Mouse (Mus musculus) limb, embryonic 13.5 days (tissue): ENCODE data around the gene Ankrd63. TPM values are rescaled to one million over a fixed set of nuclear protein-coding genes. Genes with fewer than 3 reads are reported as not detected.

ENCODE experiments used
- ATAC-seq: fragments of 200-750 bp; cut with Nextera tagmentation; 2 replicates; pipeline ENCODE4 v1.8.0; 2017; ENCODE audit warnings: low read depth, moderate number of reproducible peaks, moderate TSS enrichment; ENCODE audit not compliant: low FRiP score
- H3K27ac ChIP-seq: fragments of 300-500 bp; sonication (generic); 2 replicates; pipeline ENCODE4 v1.5.1; 2015; ENCODE audit warnings: inconsistent platforms, mild to moderate bottlenecking, moderate library complexity
- H3K27me3 ChIP-seq: fragments of 300-500 bp; sonication (generic); 2 replicates; pipeline ENCODE4 v1.6.1; 2015; ENCODE audit warnings: mild to moderate bottlenecking, inconsistent platforms
- H3K36me3 ChIP-seq: fragments of 300-500 bp; sonication (generic); 2 replicates; pipeline ENCODE4 v1.6.1; 2015; ENCODE audit warnings: inconsistent platforms, mild to moderate bottlenecking, moderate library complexity
- H3K4me1 ChIP-seq: fragments of 300-500 bp; sonication (generic); 2 replicates; pipeline ENCODE4 v1.6.1; 2015; ENCODE audit warnings: inconsistent platforms
- H3K4me2 ChIP-seq: fragments of 300-500 bp; sonication (generic); replicated peaks from 2 replicates; pipeline ENCODE4 v1.6.1; 2015; ENCODE audit warnings: inconsistent platforms, mild to moderate bottlenecking, moderate library complexity
- H3K4me3 ChIP-seq: fragments of 300-500 bp; sonication (generic); 2 replicates; pipeline ENCODE4 v1.5.1; 2015; ENCODE audit warnings: moderate library complexity, mild to moderate bottlenecking, inconsistent platforms
- H3K9ac ChIP-seq: fragments of 300-500 bp; sonication (generic); 2 replicates; pipeline ENCODE4 v1.6.1; 2015; ENCODE audit warnings: mild to moderate bottlenecking, inconsistent platforms
- H3K9me3 ChIP-seq: fragments of 300-500 bp; sonication (generic); 2 replicates; pipeline ENCODE4 v1.6.1; 2016; ENCODE audit warnings: inconsistent platforms
- WGBS: fragments of 180-500 bp; shearing (Covaris S2); methylation state at CpG from one replicate; pipeline ENCODE4 v1.1.7; 2015; 5-methylcytosine and 5-hydroxymethylcytosine counted together
- polyA plus RNA-seq: library from polyadenylated mRNA; unstranded; fragments of >200 nt; fragmentation: Nextera tagmentation; extraction: Ambion mirVana; gene quantifications from 2 replicates; pipeline ENCODE4 v1.2.1, GENCODE M21; 2015

The Ankrd63 gene
- polyA plus RNA-seq, 1 experiment from 2014 or later, result 0.05 TPM

DNA sequence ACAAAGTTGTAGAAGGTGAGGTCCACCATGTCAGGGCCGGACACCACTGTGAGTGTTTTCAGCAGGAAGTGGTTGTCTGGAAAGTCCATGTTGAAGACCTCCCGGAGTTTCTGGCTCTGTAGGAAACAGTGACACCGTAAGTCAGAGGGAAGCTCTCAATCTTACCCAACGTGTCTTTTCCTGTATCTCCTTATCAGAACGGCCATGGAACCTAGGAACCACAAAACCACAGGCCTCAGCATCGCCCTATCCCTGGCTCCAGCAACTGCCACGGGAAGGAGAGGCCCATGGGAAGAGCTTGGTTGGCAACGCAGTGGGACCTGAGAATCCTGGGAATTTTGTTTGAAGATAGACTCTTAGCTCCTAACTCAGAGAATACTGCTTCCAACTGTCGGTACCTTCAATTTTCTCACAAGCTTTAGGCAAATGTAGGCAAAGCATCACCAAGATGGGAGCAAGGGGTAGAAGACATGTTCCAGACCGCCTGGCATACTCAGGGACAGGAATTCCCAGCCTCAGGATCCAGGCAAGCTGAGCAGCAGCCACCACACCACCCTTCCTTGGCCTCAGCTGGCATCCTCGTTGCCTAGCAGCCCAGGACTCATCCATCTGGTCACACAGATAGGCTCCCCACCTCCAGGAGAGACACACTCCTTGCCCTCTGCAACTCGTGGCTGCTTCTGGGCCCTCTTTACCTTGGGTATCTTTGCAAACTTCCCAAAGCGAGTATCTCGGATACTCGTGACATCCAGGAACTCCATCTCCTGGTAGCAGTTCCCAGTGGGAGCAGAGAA, 20.1 kb upstream of the Ankrd63 start:
- ATAC-seq, result no peak
- 82% methylated on average over 15 of the region's 15 CpGs for WGBS

DNA sequence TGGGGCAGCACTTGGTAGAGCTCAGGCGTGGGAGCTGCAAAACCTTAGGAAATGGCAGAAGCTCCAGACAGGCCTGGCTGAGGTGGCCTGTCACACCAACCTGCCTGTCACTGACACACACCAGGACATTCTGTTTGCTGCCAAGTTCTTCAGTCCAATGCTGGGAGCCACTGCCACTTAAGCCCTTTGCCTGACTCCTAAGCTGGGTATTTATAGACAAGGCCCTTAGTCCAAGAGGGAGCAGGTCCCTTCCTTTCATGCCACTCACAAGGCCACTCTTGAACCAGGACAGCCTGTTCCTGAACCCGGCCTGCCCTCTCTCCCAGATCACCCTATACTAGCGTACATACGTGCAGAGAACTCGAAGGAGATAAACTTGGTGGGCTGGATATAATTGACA, 12.9 kb upstream of the Ankrd63 start:
- no peaks in the 10 kb centered on the region; the same call in 1 of the 2 replicates for H3K4me1 ChIP-seq
- H3K9ac ChIP-seq, result no peak overlapping the region
- no peak overlapping the region for H3K4me2 ChIP-seq
- no peak for ATAC-seq
- H3K36me3 ChIP-seq, result no peaks in the 10 kb centered on the region
- peaks cover 55% of the 10 kb centered on the region for H3K27me3 ChIP-seq
- no peak overlapping the region for H3K27ac ChIP-seq
- WGBS, result 79% methylated on average over 5 of the region's 5 CpGs
- H3K9me3 ChIP-seq, result no peaks in the 10 kb centered on the region
- H3K4me3 ChIP-seq, result no peak overlapping the region

More for the DNA sequence above, 20.1 kb upstream of the Ankrd63 start:
- no peak overlapping the region for H3K27ac ChIP-seq
- no peak overlapping the region for H3K4me2 ChIP-seq
- H3K4me3 ChIP-seq, result no peak overlapping the region
- no peaks in the 10 kb centered on the region for H3K36me3 ChIP-seq
- H3K9ac ChIP-seq, result no peak overlapping the region
- H3K4me1 ChIP-seq, result peaks cover 18% of the 10 kb centered on the region
- H3K9me3 ChIP-seq, result no peaks in the 10 kb centered on the region
- peaks cover 48% of the 10 kb centered on the region for H3K27me3 ChIP-seq

DNA sequence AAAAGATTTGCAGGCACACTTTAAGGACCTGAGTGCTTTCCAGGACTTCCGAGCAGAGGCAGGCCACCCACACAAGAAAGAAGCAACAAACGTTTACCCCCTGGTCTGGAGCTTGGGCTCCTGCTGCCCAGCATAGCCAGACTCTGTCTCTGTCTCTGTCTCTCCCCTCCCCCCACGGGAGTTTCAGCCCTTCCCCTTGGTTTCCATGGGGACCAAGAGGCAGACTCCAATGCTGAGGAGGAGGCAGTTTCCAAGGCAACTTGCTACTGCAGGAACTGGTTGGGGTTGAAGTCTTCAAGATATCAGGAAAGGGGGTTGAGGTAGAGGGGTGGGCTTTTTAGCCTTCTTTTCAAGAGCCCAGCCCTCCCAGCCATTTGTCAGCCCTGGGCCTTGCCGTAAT, 10.5 kb upstream of the Ankrd63 start:
- no peak for ATAC-seq
- Histone ChIP-seq H3K36me3 (no peaks in the 10 kb centered on the region), H3K9me3 (no peaks in the 10 kb centered on the region), H3K27ac (no peak overlapping the region), H3K4me2 (no peak overlapping the region), H3K27me3 (peaks cover 72% of the 10 kb centered on the region), H3K9ac (no peak overlapping the region), H3K4me3 (no peak overlapping the region), H3K4me1 (peaks cover 13% of the 10 kb centered on the region)
- WGBS, result 38% methylated on average over 4 of the region's 4 CpGs

DNA sequence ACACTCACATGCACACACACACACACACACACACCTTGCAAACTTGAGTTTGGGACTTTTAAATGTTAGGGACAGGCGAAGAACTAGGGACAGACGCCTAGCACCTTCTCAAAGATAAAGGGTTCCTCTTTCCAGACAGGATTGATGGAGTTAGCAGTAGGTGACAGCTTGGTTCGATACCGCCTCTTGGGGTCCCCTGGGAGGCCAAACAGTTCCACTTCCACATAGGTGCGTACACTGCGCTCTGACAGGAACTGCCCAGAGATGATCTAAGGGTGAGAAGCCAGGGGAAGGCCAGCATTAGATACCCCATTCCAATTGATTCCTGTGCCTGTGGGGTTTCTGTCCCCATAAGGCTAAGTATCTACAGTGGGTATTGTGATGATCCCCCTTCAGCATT, 9.9 kb upstream of the Ankrd63 start:
- Histone ChIP-seq H3K27ac (no peak overlapping the region), H3K27me3 (peaks cover 72% of the 10 kb centered on the region), H3K9ac (no peak overlapping the region), H3K9me3 (no peaks in the 10 kb centered on the region), H3K4me3 (no peak overlapping the region), H3K4me2 (no peak overlapping the region), H3K36me3 (no peaks in the 10 kb centered on the region), H3K4me1 (peaks cover 13% of the 10 kb centered on the region)
- no peak for ATAC-seq
- WGBS, result 82% methylated on average over 6 of the region's 6 CpGs

DNA sequence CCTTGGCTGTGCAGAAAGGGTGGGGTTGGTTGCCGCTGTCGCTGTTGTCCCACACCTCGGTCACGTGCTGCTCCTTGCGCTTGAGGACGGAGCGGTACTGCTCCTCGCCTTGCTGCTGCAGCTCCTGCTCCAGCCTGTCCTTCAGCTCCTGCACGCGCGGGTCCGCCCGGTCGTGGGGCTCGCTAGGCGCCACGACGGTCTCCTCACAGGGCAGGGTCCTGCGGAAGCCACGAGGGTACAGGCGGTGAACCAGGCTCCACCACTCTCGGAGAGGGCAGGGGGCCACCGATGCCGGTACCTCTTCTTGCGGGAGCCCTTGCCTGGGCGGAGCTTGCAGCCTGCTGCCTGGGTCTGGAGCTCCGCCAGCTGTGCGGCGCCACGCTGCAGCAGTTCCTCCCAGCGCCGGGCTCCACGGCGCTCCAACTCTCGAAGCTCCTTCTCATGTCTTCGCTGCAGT, 7.3 kb upstream of the Ankrd63 start:
- Histone ChIP-seq H3K36me3 (no peaks in the 10 kb centered on the region), H3K27ac (no peak overlapping the region), H3K9me3 (no peaks in the 10 kb centered on the region), H3K9ac (peak overlapping the region; percentile 45), H3K4me3 (peak overlapping the region; percentile 46), H3K4me2 (peak overlapping the region; percentile 90), H3K27me3 (peaks cover 92% of the 10 kb centered on the region), H3K4me1 (peaks cover 13% of the 10 kb centered on the region)
- peak; percentile 68 for ATAC-seq
- WGBS, result under 1% methylated on average over 36 of the region's 36 CpGs

DNA sequence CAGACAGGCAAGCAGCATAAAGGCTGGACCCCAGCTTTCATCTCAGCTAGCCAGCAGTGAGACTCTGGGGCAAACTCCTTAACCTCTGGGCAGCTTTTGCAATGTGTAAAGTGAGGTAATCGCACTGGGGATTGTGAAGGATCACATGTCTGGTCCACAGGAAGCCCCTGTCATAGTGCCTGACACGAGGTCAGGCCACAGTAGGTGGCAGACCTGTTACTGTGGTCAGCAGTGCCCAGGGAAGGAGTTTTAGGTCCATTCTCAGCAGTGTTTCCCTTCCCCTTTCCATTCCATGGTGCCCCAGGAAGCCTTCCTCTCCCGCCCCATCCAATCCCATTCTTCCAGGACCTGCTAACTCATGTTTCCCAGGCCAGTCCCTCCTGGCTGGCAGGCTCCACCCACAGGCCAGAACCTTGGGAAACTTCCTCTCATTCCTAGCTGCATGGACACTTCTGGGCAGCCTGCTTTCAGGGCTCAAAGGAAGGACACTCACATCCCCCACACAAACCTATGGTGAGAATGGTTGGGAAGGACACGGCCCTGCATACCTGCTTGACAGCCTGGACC, 6.0 kb upstream of the Ankrd63 start:
- no peak overlapping the region for H3K9ac ChIP-seq
- peaks cover 13% of the 10 kb centered on the region for H3K4me1 ChIP-seq
- H3K9me3 ChIP-seq, result no peaks in the 10 kb centered on the region
- no peak for ATAC-seq
- H3K36me3 ChIP-seq, result no peaks in the 10 kb centered on the region
- WGBS, result 34% methylated on average over 4 of the region's 4 CpGs
- no peak overlapping the region for H3K27ac ChIP-seq
- no peak overlapping the region for H3K4me2 ChIP-seq
- no peak overlapping the region for H3K4me3 ChIP-seq
- peaks cover 98% of the 10 kb centered on the region for H3K27me3 ChIP-seq

DNA sequence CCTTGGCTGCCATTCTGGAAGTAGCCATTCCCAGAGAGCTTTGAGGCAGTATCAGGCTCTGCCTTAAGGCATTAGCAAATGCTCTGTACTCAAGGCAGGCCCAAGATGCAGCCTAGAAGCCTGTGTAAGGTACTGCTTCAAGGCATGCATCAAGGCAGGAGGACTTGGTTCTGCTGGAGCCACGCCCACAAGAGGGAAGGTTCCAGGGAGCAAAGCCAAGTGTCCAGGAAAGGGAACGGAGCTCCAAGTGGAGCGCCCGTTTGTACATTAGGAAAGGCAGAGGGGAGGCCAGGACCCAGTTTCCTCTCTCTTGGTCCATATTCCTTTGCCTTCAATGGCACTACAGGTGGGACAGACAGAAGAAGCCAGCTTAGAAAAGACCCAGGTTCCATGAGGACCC, 4.7 kb upstream of the Ankrd63 start:
- Histone ChIP-seq H3K27ac (no peak overlapping the region), H3K4me2 (no peak overlapping the region), H3K4me3 (no peak overlapping the region), H3K9ac (no peak overlapping the region), H3K9me3 (no peaks in the 10 kb centered on the region), H3K4me1 (peaks cover 23% of the 10 kb centered on the region), H3K36me3 (no peaks in the 10 kb centered on the region), H3K27me3 (peaks cover 100% of the 10 kb centered on the region)
- 71% methylated on average over 4 of the region's 4 CpGs for WGBS
- ATAC-seq, result no peak

DNA sequence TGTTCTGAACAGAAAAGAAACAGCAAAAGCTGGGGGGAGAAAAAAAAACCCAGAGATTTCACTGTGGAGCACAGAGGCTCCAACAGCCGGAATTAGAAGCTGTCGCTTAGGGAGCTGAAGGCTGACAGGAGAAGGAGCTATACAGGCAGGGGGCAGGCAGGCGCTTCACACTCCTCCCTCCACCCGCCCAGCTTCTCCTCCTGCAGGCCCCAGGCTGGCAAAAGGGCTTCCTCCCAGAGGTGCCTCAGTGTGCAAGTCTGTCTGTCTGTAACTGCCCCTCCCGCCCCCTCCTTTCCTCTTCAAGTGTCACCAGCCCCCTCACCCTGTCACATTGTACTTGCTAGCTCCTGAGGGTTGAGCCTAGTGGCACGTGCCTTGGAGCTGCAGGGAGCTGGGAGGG, 2.7 kb upstream of the Ankrd63 start:
- no peak for ATAC-seq
- no peak overlapping the region for H3K4me2 ChIP-seq
- peaks cover 100% of the 10 kb centered on the region for H3K27me3 ChIP-seq
- no peaks in the 10 kb centered on the region for H3K36me3 ChIP-seq
- no peak overlapping the region for H3K4me3 ChIP-seq
- 3% methylated on average over 5 of the region's 6 CpGs for WGBS
- H3K27ac ChIP-seq, result no peak overlapping the region
- peaks cover 35% of the 10 kb centered on the region for H3K4me1 ChIP-seq
- H3K9ac ChIP-seq, result no peak overlapping the region
- H3K9me3 ChIP-seq, result no peaks in the 10 kb centered on the region

DNA sequence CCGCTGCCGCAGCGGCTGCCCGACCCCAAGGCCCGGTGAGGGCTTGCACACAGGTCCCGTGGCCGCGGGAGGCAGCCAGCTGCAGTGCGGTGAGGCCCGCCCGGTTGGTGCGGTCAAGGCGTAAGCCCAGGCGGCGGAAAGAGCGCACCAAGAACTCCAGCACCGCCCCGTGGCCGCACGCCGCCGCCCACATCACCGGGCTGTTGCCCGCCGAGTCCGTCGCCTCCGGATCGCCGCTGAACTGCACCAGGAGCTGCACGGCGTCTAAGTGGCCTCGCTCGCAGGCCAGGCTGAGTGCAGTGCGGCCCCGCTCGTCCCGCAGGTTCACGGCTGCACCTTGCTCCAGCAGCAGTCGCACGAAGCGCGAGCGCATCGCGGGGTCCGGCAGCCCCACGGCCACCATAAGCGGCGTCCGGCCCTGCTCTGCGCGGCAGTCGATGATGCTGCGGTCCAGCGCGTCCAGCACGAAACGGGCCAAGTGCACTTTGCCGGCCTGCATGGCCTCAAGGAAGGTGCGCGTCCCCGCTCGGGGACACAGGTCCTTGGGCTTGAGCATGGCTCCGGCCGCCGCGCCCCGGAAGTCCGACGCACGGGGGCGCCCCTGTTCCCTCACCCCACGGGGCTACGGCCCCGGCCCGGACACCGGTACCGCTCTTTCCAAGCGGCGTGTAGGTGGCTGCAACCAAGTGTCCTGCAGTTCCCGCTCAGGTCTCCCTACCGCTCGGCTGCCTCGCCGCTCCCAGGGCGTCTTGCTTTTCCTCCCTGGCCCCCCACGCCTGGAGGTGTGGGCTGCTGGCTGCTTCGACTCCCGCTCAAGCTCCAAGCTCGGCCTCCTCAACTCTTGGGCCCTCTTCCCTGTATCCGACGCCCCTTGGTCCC, 641 bp downstream of the Ankrd63 start:
- peaks cover 95% of the 10 kb centered on the region for H3K27me3 ChIP-seq
- no peak for ATAC-seq
- no peaks in the 10 kb centered on the region for H3K9me3 ChIP-seq
- H3K27ac ChIP-seq, result no peak overlapping the region
- under 1% methylated on average over 92 of the region's 93 CpGs for WGBS
- H3K9ac ChIP-seq, result peak overlapping the region; percentile 48
- peak overlapping the region; percentile 47 for H3K4me3 ChIP-seq
- no peaks in the 10 kb centered on the region for H3K36me3 ChIP-seq
- peaks cover 34% of the 10 kb centered on the region for H3K4me1 ChIP-seq
- peak overlapping the region; percentile 75 for H3K4me2 ChIP-seq

DNA sequence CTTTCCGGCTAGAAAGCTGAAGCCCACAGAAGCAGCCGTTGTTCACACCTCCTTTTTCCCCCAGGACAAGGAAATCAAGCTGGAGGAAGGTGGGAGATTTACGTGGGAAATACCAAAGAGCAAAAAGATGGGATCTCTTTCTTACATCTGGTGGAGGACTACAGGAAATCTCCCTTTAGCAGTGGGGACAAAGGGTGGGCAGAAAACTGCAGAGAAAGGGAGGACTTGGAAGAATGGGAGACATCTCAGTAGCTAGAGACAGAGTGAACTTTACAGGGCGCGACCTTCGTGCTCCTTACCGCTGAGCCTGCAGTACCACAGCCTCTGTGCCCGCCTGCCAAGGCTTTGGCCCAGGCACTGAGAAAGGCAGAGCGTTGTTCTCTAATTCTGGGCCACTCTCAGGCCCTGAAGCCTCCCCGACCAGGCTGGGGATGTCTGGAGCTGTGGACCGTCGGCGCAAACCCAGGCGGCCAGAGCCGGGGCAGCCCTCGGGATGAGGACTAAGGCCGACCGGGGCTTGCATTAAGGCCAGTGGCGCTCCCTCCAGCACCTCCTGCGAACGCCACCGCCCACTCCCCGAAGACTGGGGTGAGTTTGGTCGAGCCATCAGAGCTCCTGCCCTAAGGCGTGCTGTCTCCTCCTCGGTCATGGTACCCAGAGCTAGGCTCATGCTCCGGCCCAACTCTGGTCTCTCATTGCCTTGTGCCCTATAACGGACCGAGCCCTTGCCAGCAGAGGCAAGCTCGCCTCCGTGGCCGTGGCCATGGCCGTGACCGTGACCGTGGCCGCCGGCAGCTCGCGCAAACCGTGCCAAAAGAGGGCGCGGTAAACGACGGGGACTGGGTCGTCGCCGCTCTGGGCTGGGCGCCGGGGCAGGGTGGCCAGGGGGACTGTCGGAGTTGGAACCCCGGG, 1.5 kb downstream of the Ankrd63 start:
- ATAC-seq, result no peak
- Histone ChIP-seq H3K36me3 (no peaks in the 10 kb centered on the region), H3K27ac (no peak overlapping the region), H3K4me3 (peak overlapping the region; percentile 47), H3K4me2 (peak overlapping the region; percentile 75), H3K4me1 (peaks cover 40% of the 10 kb centered on the region), H3K27me3 (peaks cover 94% of the 10 kb centered on the region), H3K9ac (peak overlapping the region; percentile 48), H3K9me3 (no peaks in the 10 kb centered on the region)
- WGBS, result 2% methylated on average over 51 of the region's 51 CpGs

DNA sequence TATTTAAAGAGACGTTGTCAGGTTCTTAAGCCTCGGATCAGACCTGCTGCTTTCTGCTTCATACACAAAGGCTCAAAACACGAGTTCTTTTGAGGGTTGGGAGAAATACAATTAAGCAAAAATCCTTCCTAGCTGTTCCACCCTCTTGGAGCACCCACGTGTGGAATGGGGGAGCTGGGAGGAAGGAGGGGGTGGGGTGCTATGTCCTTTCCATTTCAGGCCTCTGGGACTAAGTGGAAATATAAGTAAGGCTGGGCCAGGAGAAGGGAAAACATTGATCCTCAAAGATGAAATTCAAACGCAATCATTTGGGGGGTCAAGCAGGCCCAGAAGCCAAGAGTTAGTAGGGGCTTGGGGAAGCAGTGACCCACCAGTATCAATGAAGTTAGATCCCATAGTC, 2.6 kb downstream of the Ankrd63 start:
- H3K4me2 ChIP-seq, result peak overlapping the region; percentile 57; the same call in 1 of the 2 replicates
- WGBS, result 3% methylated on average over 5 of the region's 5 CpGs
- no peak overlapping the region for H3K9ac ChIP-seq
- no peaks in the 10 kb centered on the region for H3K9me3 ChIP-seq
- no peaks in the 10 kb centered on the region for H3K36me3 ChIP-seq
- no peak overlapping the region for H3K27ac ChIP-seq
- H3K4me3 ChIP-seq, result peak overlapping the region; percentile 34; the same call in 1 of the 2 replicates
- peaks cover 50% of the 10 kb centered on the region for H3K4me1 ChIP-seq
- H3K27me3 ChIP-seq, result peaks cover 94% of the 10 kb centered on the region
- ATAC-seq, result no peak
